Mouse (Mus musculus): ENCODE measurements around the gene Shisa8.

Shisa8 gene

GRCm38 (mm10) chr15:82223251-82223650, 10.6 kb upstream of the Shisa8 start:
- no peak for DNase-seq (ENCODE audit: low spot score in 2 of 2)

GRCm38 (mm10) chr15:82221104-82221860, 8.7 kb upstream of the Shisa8 start:
- no peak for DNase-seq (ENCODE audit: low spot score in 2 of 2)

GRCm38 (mm10) chr15:82220003-82220675, 7.5 kb upstream of the Shisa8 start:
- DNase-seq (ENCODE audit: low spot score in 2 of 2): no peak

GRCm38 (mm10) chr15:82218778-82219666, 6.4 kb upstream of the Shisa8 start:
- DNase-seq (ENCODE audit: low spot score in 2 of 2): no peak

- no peak for DNase-seq (ENCODE audit: low spot score in 2 of 2)
Observed at GRCm38 (mm10) chr15:82217980-82218379, 5.4 kb upstream of the Shisa8 start.

- no peak for DNase-seq (ENCODE audit: low spot score in 2 of 2)
Observed at GRCm38 (mm10) chr15:82217039-82217438, 4.4 kb upstream of the Shisa8 start.

GRCm38 (mm10) chr15:82216142-82216827, 3.7 kb upstream of the Shisa8 start:
- DNase-seq (ENCODE audit: low spot score in 2 of 2): no peak

- no peak for DNase-seq (ENCODE audit: low spot score in 2 of 2)
Observed at GRCm38 (mm10) chr15:82215332-82216046, 2.9 kb upstream of the Shisa8 start.

- no peak for DNase-seq (ENCODE audit: low spot score in 2 of 2)
Observed at GRCm38 (mm10) chr15:82213222-82213621, 607 bp upstream of the Shisa8 start.

GRCm38 (mm10) chr15:82211911-82212751, 484 bp downstream of the Shisa8 start:
- peak in 1 of 2 experiments; percentile 42 for DNase-seq (ENCODE audit: low spot score in 2 of 2)

- DNase-seq (ENCODE audit: low spot score in 2 of 2): no peak
Observed at GRCm38 (mm10) chr15:82211281-82211680, 1.3 kb downstream of the Shisa8 start.

GRCm38 (mm10) chr15:82210801-82211200, 1.8 kb downstream of the Shisa8 start:
- no peak for DNase-seq (ENCODE audit: low spot score in 2 of 2)

- no peak for DNase-seq (ENCODE audit: low spot score in 2 of 2)
Observed at GRCm38 (mm10) chr15:82209295-82210050, 3.1 kb downstream of the Shisa8 start.

- no peak for DNase-seq (ENCODE audit: low spot score in 2 of 2)
Observed at GRCm38 (mm10) chr15:82208307-82208706, 4.3 kb downstream of the Shisa8 start.

GRCm38 (mm10) chr15:82207504-82208219, 5.0 kb downstream of the Shisa8 start:
- DNase-seq (ENCODE audit: low spot score in 2 of 2): no peak

GRCm38 (mm10) chr15:82207105-82207459, 5.5 kb downstream of the Shisa8 start:
- no peak for DNase-seq (ENCODE audit: low spot score in 2 of 2)

- DNase-seq (ENCODE audit: low spot score in 2 of 2): peak; percentile 65 to 96
Observed at GRCm38 (mm10) chr15:82206365-82207104, 6.1 kb downstream of the Shisa8 start.

All from cerebellum, postnatal 4 days (tissue).